Mouse (Mus musculus) kidney, postnatal 14 days (tissue): ENCODE results near the gene Etv5.
"Not testable (repeated sequence)": the region's sequence is repeated elsewhere in the genome, so short reads cannot be mapped to it uniquely, and the experiment has no call there.

Experiments
- DNase-seq: peaks from one replicate; pipeline ENCODE4 v3.0.0; 2022; ENCODE audit warnings: mixed read lengths

Gene Etv5

DNA sequence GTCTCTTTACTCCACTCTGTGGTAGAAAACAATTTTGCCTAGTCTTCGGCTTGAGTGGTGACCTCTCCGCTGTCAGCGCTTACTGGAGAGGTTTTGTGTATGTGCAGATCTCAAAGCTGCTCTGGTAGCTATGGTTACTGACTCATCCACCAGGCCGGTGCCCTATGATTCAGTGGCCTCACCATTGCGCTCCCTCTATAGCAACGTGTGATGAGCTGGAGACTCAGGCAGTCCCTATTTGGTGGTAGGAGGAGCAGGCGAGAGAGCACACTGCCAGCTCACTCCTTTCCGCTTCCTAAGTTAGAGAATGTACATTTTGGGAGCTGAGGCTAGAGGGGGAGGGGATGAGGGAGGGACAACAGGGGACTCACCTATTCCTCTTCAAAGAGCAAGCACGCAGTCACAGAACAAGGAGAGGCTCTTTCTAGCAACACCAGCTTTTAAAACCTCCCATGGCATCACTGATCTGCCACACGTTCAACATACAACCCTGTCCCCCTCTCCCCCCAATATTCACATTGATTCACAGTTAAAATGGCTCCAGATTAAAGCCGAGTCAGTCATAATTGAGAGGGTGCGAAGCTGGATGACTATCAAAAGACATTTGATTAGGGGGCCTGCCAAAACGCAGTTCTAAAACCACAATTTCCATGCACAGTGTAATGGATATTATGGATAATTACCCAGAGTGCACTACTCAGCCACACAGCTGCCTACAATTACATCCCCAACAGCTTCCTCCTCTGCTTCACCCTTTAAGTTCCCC lies 50.2 kb downstream of the Etv5 start:
- DNase-seq: no peak

DNA sequence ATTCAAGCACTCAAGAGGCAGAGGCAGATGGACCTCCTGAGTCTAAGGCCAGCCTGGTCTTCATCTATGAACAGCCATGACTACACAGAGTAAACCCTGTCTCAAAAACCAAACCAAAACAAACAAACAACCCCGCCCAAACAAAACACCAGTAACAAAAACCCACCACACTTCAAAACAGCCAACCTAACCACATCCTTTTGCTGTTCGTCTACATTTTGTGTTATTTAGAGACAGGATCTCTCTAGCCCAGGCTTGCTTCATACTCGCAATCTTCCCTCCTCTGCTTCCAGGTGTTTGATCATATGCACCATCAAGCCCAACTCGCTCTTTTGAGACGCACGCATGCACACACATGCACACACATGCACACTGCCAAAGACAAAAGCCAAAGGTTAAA lies 51.8 kb downstream of the Etv5 start:
- no peak for DNase-seq

DNA sequence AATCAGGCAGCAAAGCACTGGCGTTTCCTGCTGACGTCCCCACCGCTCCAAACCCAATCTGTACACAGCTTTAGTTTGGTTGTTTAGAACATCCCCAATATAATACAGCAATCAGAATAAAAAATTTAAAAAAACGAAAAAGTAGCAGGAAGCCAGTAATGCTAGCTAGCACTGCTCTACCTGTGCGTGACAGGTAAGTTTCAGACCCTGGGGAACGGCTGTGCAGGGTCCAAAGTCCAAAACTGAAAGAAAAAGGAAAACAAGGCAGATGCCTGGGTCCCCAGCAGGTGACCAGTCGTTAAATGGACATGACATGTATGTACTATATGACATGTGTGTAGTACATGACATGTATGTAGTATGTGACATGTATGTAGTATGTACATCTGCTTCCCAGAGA lies 57.5 kb downstream of the Etv5 start:
- not testable (repeated sequence) for DNase-seq

DNA sequence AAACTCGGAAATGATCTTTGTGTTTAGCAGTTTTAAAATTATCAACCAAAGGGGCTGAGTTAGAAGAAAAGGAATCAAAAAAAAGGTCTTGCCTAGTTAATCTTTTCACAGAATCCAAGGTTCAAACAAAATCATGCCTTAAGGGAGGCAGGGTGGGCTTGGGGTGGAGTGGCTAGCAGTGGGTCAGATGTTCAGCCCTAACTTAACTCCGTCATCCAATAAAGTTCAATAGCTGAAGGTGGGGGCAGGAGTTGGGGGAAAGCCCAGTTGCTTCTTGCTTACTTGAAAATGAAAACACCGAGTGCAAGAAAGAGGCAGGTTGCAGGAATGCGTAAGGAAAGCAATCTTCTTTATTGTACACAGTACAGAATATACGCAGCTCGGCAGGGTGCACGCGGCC lies 58.5 kb downstream of the Etv5 start:
- peak; percentile 51 for DNase-seq

DNA sequence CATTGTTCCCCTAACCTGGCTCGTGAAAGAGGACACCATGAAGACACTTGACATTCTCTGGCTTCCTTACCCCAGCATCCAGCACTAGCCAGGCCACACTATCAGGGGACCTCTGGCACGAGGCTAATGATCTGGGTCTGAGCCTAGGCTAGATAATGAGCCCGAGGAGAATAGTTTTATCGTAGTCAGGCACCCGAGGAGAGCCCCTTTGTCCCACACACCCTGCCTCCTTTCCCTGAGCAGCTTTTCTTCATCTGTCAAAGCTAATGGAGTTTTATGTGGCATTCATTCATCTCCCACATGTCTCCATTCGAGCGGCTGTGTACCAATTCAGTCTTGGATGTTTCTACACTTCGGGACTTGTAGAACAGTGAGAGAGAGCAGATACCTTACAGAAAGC lies 59.5 kb downstream of the Etv5 start:
- DNase-seq: no peak

DNA sequence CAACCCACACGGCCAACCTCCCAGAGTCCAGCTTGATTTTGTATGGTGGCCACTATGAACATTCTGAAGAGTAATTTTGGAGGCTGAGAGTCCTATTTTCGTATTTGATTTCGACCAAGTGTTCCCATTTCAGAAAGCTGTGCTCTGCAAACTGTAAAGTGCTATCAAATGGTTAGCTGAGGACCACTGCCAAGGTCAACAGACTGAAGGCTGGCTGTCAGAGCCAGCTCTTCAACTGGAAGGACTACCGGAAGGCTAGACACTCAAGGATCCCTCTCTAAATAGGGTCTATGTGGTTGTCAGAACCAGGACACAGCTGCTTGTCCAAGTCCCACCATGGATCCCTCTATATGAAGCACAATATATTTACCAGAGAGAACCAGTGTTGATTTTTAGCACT lies 60.2 kb downstream of the Etv5 start:
- DNase-seq: no peak

DNA sequence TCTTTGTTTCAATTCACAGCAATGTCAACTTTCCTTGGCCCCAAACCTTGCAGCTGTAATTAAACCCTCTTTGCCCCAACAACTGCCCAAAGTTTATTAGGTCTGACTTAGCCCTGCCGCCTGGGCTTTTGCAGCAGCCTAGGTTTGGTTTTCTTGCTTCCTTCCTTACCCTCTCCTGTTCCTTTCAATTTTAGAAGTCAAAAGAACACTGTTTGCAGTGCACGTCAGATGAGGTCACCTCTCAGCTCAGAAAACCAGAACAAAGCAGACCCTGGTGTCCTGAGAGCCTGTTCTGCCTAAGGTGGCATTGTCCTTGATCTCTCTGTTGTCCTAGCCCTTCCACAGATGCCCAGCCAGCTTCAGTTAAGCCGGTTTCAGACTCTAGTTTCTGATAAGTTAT lies 61.8 kb downstream of the Etv5 start:
- DNase-seq: no peak

DNA sequence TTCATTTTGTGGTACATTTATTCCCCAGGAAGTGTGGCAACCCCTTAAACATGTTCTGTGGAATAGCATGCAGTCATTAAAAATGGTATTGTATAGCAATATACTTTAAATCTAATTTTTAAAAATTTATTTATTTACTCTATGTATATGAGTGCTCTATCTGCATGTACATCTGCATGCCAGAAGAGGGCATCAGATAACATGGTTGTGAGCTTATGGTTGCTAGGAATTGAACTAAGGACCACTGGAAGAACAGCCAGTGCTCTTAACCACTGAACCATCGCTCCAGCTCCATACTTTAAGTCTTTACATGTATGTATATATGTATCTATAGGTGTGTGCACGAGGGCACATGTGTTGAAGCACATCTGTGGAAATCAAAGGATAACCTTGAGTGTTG lies 64.6 kb downstream of the Etv5 start:
- DNase-seq: no peak

DNA sequence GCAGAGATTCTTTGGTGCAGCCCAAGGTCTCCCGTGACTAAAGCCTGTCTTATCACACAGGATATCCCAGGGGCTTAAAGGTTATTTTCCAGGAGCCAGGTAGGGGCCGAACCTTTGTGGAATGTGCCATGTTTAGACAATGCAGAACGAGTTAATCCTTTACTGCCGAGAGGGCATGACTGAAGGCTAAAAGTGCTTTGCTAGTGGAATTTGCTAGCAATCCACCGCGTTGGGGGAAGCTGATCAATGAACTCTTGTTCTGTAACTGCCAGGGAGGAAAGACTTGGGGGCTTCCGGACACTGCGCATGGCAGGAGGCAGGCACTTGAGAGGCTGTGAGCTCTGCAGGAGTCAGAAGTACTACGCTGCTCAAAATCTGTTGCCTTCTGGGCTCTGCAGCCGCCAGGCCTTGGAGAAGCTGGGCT lies 66.8 kb downstream of the Etv5 start:
- DNase-seq: peak; percentile 36

DNA sequence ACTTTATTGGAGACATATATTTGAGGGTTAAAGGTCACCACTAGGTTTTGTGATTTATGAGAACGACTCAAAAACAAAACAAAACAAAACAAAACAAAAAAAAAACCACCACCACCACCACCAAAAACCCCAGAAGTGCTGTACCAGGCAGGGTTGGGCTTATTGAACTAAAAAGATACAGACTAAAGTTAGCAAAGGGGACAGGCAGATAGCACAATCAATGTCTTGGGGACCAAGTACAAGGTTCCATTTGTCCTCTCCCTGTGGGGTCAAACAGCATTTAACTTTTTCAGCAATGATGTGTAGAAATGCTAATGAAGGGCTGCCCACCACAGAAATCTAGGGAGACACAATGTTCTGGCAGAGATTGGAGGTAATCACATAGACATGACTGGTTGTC lies 67.3 kb downstream of the Etv5 start:
- no peak for DNase-seq

DNA sequence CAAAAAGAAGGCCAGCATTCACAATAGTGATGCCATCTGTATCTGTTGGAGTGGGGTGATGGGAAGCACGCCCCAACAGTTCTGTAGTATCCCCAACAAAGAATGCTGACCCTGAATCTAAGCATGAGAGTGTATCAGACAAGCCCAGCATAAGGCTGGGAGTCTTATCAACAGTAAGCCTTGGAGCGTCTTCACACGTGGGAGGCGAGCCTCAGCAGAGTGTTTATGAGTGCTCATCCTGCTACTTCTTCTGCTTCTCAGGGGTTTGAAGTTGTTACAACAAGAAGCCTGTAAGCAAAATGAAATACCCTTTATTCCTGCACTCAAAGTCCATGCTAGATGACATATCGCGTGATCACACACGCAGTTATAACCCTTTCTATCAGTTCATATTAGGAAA lies 72.4 kb downstream of the Etv5 start:
- DNase-seq: no peak

DNA sequence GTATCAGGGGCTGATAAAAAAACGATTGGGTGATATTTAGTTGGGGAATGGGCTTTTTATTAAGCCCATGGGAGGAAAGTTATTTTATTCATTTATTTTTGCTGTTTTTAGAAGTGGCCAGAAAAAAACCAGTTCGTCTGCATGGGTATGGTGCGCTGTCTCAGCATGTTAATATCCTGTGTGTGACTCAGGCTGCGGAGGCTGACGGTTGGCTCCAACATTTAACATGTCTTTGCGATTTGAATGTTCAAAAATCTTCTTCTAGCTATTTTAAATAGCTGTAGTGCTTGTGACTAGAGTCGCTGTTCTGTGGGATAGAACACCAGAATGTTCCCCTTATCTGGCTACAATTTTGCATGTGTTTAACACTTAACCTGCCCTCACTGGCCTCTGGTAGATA lies 73.5 kb downstream of the Etv5 start:
- no peak for DNase-seq

DNA sequence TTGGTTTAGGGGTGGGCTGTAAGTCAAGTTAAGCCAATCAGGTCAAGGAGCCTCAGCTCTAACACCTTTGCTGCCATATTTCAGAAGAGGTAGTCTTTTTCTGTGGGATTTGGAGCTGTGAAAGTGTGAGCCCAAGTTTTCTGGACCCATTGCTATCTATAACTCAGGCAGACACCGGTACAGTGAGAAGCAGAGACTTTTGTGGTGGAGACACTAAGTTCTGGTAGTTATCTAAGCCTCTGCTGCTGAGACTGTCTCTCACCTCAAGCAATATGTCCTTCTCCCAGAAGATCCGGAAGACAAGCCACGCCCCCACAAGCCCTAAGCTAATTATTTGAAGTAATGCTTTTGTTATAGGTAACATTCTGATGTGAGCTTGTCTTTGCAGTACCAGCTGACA lies 73.9 kb downstream of the Etv5 start:
- no peak for DNase-seq

DNA sequence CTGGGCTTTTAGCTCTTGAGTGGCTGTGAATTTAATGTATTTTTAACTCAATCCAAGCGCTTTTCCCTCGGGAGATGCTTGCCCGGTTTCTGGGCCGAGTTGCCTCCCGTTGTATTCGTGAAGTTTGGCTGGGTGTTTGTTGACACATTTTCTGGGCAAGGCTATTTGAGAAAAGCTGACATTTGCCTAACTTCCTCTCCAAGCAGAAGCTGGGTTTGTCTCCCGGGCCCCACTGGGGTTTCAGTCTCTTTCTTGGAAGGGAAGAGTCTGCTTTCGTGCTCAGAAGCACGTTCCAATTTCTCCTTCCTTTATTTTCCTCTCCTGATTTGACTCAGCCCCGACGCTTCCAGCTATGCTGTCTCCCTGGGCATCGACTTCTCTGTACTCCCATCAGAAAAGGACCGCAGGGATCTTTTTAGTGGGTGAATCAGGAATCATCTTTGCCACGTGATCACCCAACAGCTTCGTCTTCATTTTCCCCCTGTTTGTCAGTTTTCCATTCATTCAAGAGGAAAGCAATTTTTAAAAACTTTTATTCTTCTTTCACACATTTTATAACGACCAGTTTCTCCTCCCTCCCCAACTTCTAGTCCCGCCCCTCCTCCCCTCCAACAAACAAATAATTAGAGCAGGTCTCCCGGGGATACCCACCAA lies 80.7 kb downstream of the Etv5 start:
- DNase-seq: peak; percentile 20

DNA sequence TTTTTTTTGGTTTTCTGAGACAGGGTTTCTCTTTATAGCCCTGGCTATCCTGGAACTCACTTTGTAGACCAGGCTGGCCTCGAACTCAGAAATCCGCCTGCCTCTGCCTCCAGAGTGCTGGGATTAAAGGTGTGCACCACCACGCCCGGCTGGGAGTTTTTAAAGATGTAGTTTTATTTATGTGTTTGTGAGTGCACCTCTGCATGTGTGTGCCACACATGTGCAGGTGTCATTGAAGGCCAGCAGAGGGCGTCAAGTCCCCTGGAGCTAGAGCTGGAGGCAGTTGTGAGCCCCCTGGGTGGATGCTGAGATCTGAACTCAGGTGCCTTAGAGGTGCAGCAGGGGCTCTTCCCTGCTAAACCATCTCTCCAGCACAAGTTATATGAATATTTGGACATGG lies 85.3 kb downstream of the Etv5 start:
- DNase-seq: not testable (repeated sequence)

DNA sequence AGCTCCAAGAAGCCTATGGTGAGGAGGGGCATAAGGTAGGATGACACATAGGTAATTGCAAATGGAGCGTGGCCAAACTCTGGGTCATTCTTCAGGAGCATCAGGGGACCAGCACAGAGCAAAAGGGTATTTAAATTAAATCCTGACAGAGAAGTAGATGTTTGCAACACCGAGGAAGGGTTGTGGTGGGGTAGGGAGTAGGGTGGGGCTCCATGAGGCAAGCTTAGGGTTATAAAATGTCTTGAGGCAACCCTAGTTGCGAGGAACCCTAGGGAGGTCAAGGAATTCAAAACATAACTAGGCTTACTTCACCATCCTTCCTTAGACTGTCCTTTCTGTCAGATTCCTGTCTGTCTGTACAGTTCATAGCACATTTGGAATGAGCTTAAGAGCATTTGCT lies 85.9 kb downstream of the Etv5 start:
- DNase-seq: no peak

DNA sequence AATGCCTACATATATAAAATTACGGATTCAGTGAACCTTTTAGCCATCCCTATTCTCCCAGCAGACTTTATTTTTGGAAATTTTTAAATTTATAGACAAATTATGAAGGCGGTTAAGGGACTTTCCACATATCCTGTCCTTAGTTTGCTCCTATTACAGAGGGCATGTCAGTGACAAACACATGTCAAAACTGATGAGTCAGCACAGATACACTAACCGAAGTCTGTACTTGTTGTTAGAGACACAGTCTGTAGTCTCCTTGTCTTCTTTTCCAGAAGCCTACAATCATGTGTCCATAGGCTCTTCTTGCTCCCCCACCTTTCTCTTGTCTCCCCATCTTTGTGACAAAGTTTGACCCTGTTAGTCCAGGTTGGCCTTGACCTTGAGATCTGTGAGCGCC lies 88.3 kb downstream of the Etv5 start:
- DNase-seq: no peak

DNA sequence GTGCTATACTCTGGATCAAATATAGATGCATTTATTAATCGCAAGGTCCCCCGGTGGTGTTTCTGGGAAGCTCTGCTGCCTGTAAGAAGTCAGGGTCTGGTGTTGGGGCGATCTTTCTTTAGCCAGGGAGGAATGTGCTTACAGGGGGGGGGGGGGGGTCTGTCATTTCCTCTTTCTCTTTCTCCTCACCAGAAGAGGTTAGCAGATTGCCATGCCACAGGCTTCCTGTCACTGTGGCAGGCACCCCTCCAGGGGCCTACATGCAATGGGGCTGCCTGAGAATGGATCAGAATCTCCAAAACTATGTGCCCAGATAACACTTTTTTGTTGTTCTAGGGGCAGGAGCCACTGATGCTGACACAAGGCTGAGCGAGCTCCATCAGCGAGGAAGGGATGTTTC lies 89.7 kb downstream of the Etv5 start:
- no peak for DNase-seq

DNA sequence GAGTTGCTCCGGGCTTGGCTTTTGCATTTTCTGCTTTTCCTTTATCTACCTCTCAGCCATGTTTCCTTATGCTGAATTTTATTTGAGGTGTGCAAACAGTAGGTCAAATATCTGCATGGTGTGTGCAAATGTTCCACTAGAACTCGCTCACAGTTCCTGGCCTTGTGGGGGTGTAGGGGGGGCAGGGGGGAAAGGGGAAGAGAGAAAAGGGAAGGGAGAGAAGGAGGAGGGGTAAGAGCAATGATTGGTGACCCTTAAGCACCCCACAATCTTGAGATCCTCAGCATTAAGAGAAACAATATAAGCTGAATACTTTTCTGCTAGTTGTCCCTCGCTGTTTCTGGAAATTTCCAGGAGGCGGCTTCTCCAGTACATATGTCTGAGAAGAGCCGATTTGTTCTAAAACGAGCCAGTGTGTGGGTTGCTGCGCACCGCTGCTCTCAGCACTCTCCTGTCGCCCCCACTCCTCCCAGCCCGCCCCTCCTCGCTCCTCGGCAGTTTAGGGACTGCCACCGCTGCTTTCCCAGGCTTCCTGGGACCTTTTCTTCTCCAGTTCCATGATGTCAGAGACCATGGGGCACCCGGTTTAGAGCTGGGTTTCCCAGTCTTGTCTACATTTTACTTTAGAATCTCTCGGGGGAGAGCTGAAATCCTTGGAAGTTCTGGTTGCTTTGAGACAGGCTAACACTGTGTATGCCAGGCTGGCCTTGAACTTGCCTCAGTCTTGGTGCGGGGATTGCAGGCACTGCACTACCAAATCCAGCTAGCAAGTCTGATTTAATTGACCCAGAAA lies 90.8 kb downstream of the Etv5 start:
- no peak for DNase-seq

DNA sequence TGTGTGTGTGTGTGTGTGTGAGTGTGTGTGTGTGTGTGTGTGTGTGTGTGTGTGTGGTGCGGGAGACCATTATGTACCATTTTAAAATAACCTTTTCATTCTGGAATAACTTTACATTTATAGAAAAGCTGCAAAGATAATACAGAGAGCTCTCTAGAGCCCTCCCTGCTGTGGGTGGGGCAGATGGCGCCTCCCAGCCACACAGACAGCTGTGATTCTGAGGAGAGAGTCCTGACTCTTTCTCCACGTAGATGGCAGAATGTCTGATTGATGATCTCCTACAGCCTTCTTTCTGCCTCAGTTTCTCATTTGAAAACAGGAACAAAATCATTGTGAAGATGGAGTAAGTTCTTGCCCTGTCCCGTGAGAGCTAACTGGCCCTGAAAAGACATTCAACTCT lies 91.5 kb downstream of the Etv5 start:
- no peak for DNase-seq

DNA sequence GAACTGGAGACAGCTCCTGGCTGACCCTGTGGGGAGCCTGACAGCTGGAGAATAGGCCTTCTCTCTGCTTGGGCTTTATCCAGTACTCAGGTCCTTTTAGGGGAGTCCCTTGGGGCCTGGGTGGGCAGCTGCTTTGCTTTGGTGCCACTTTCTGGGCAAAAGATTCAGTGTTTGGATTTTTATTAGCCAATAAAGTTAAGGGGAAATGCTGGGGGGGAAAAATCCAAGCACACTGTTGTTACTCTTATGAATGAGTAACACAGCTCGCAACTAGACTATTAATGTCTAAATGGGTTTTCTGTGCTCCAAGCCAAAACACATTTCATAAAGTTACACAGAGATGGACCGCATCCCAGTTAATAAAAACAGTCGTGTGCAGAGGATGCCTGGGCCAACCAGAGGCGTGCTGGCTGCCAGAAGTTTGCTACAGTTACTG lies 98.3 kb downstream of the Etv5 start:
- peak; percentile 35 for DNase-seq

DNA sequence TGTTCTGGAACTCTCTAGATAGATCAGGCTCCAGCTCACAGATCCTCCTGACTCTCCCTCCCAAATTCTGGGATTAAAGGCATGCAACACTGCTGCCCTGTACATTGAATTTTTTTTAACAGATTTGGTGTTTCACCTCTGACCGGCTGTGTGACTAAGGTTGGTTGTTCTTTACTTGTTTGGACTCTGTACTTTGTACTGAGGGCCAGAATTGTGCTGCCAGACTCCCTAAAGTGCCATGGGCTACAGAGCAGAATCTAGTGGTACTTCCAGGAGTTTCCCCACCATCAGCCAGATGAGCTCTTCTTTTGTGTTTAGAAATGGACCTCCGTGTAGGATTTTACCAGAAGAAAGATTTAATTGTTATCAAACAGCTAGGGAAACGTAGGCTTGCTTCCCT lies 103.7 kb downstream of the Etv5 start:
- no peak for DNase-seq
